In genomic region chr4:149166215-149166946, GRCm38 (mm10) we compare ENCODE assay signal across 1 mouse cellular context.
TF ChIP-seq lines count a peak whose summit lies in the region.

TSS of gene Pgd (minus strand) at chr4:149166771.

TF ChIP-seq in CH12.LX, 34 proteins besides CTCF, POLR2A, EP300 and RAD21 (continued from another document):
- TF ChIP-seq TCF12 (IDR thresholded peaks at IDR 0.05; ENCODE audit: low read depth, low read length) (peak; percentile 79; the same call in 1 of the 2 replicates), SMC3 (IDR thresholded peaks at IDR 0.05; ENCODE audit: low read depth, low read length) (no peak), GABPA (IDR thresholded peaks at IDR 0.05; ENCODE audit: insufficient replicate concordance, low read depth, low read length) (no peak), TBP (conservative IDR thresholded peaks at IDR 0.05; ENCODE audit: low read depth, low read length) (peak; percentile 79), POLR2AphosphoS2 (IDR thresholded peaks at IDR 0.05; ENCODE audit: low read depth, low read length) (0 out of 2 replicates have a peak, but pooled peaks have one; percentile 51), KAT2A (IDR thresholded peaks at IDR 0.05; ENCODE audit: insufficient replicate concordance, low read length) (0 out of 2 replicates have a peak, but pooled peaks have one; percentile 46), USF2 (conservative IDR thresholded peaks at IDR 0.05; ENCODE audit: low read depth, low read length) (peak; percentile 53), MEF2A (IDR thresholded peaks at IDR 0.05; ENCODE audit: borderline replicate concordance, low read depth, low read length) (peak; percentile 24; the same call in 1 of the 2 replicates), RCOR1 (conservative IDR thresholded peaks at IDR 0.05; ENCODE audit: low read depth, low read length) (no peak), ZC3H11A (IDR thresholded peaks at IDR 0.05; ENCODE audit: low read depth, low read length) (no peak), ZKSCAN1 (IDR thresholded peaks at IDR 0.05; ENCODE audit: borderline replicate concordance, low read depth, low read length) (no peak), PAX5 (IDR thresholded peaks at IDR 0.05; ENCODE audit: low read length) (no peak), SIN3A (IDR thresholded peaks at IDR 0.05; ENCODE audit: low read length) (peak; percentile 97), CHD2 (IDR thresholded peaks at IDR 0.05; ENCODE audit: low read length) (peak; percentile 96), MAFK (IDR thresholded peaks at IDR 0.05; ENCODE audit: insufficient replicate concordance, low read length) (no peak), UBTF (IDR thresholded peaks at IDR 0.05; ENCODE audit: low read depth, low read length) (0 out of 2 replicates have a peak, but pooled peaks have one; percentile 55), MAX (IDR thresholded peaks at IDR 0.05; ENCODE audit: low read length) (peak; percentile 2; the same call in 1 of the 2 replicates), HCFC1 (IDR thresholded peaks at IDR 0.05; ENCODE audit: low read depth, low read length) (peak; percentile 81), MYC (IDR thresholded peaks at IDR 0.05; ENCODE audit: low read depth, low read length) (no peak), ZNF384 (IDR thresholded peaks at IDR 0.05; ENCODE audit: low read depth, low read length) (no peak), ZMIZ1 (IDR thresholded peaks at IDR 0.05; ENCODE audit: low read depth, low read length) (peak; percentile 85)
